In genomic region chr11:65852066-65852465, GRCm38 (mm10) we compare ENCODE assay signal across 8 mouse cellular contexts. TPM values are rescaled to one million over a fixed set of nuclear protein-coding genes. Genes with fewer than 3 reads are reported as not detected.
DNase-seq lines count a peak whose midpoint lies in the region; ATAC-seq and TF ChIP-seq lines count a peak whose summit lies in the region.

No protein-coding gene starts in this region.

- no peaks in the 10 kb centered on the region for H3K36me3 ChIP-seq in kidney, adult 2 months (ENCODE audit: control insufficient read depth, insufficient read depth, low read length)
- no peaks in the 10 kb centered on the region for H3K36me3 ChIP-seq in kidney, embryonic 15.5 days
- H3K36me3 ChIP-seq in heart, embryonic 11.5 days (ENCODE audit: control insufficient read depth, insufficient read depth, low read length): no peaks in the 10 kb centered on the region
- H3K36me3 ChIP-seq in heart, embryonic 12.5 days: no peaks in the 10 kb centered on the region

- WGBS in kidney, adult 2 months: 16% methylated on average over 1 of the region's 1 CpGs
- WGBS in kidney, embryonic 15.5 days: 12% methylated on average over 1 of the region's 1 CpGs
- 11% methylated on average over 1 of the region's 1 CpGs for WGBS in heart, embryonic 11.5 days (ENCODE audit: insufficient replicate concordance)
- 18% methylated on average over 1 of the region's 1 CpGs for WGBS in heart, embryonic 12.5 days

- no peak for DNase-seq in kidney, adult 2 months
- DNase-seq in right cerebral cortex, postnatal 14 days: peak; percentile 17
- no peak for DNase-seq in right cerebral cortex, adult 2 months (ENCODE audit: low spot score in 2 of 2)
- DNase-seq in embryo, embryonic 9.5 days (ENCODE audit: extremely low spot score): peak; percentile 33
- DNase-seq in thymus, postnatal 14 days: peak; percentile 13

- H3K27ac ChIP-seq in kidney, adult 2 months (ENCODE audit: insufficient read depth, low read depth, low read length): no peak overlapping the region
- no peak overlapping the region for H3K27ac ChIP-seq in kidney, embryonic 15.5 days
- no peak overlapping the region for H3K27ac ChIP-seq in heart, embryonic 11.5 days (ENCODE audit: low read depth, low read length)
- H3K27ac ChIP-seq in heart, embryonic 12.5 days (ENCODE audit: poor library complexity, severe bottlenecking): no peak overlapping the region

- no peaks in the 10 kb centered on the region for H3K4me1 ChIP-seq in kidney, adult 2 months (ENCODE audit: control insufficient read depth, insufficient read depth, low read length)
- H3K4me1 ChIP-seq in kidney, embryonic 15.5 days: 0 out of 2 replicates have a peak, but pooled peaks cover 6% of the 10 kb centered on the region
- H3K4me1 ChIP-seq in heart, embryonic 11.5 days (ENCODE audit: control insufficient read depth, insufficient read depth, low read length): no peaks in the 10 kb centered on the region
- H3K4me1 ChIP-seq in heart, embryonic 12.5 days (replicated peaks): no peaks in the 10 kb centered on the region

- no peak for TF ChIP-seq POLR2A in kidney, adult 2 months (IDR thresholded peaks at IDR 0.05; ENCODE audit: low read depth, low read length)

- H3K9ac ChIP-seq in kidney, embryonic 15.5 days: no peak overlapping the region
- H3K9ac ChIP-seq in heart, embryonic 11.5 days (ENCODE audit: low read depth, low read length): no peak overlapping the region
- no peak overlapping the region for H3K9ac ChIP-seq in heart, embryonic 12.5 days

- no peaks in the 10 kb centered on the region for H3K27me3 ChIP-seq in kidney, adult 2 months (replicated peaks; ENCODE audit: control insufficient read depth, insufficient read depth, low read length)
- no peaks in the 10 kb centered on the region for H3K27me3 ChIP-seq in kidney, embryonic 15.5 days
- H3K27me3 ChIP-seq in heart, embryonic 11.5 days (ENCODE audit: control insufficient read depth, insufficient read depth, low read length): no peaks in the 10 kb centered on the region
- H3K27me3 ChIP-seq in heart, embryonic 12.5 days (replicated peaks): no peaks in the 10 kb centered on the region

- no peaks in the 10 kb centered on the region for H3K9me3 ChIP-seq in kidney, embryonic 15.5 days (replicated peaks)
- H3K9me3 ChIP-seq in heart, embryonic 11.5 days (replicated peaks; ENCODE audit: control insufficient read depth, low read length): no peaks in the 10 kb centered on the region
- H3K9me3 ChIP-seq in heart, embryonic 12.5 days (replicated peaks): no peaks in the 10 kb centered on the region

- no peak for ATAC-seq in kidney, embryonic 15.5 days (replicated peaks; ENCODE audit: low FRiP score)
- ATAC-seq in heart, embryonic 11.5 days (replicated peaks; ENCODE audit: insufficient number of reproducible peaks, low FRiP score, low TSS enrichment): no peak
- ATAC-seq in heart, embryonic 12.5 days (ENCODE audit: insufficient number of reproducible peaks, low FRiP score): no peak

- no peak overlapping the region for H3K4me2 ChIP-seq in kidney, embryonic 15.5 days
- no peak overlapping the region for H3K4me2 ChIP-seq in heart, embryonic 11.5 days
- H3K4me2 ChIP-seq in heart, embryonic 12.5 days: no peak overlapping the region

- H3K4me3 ChIP-seq in kidney, adult 2 months (ENCODE audit: insufficient read depth, low read depth, low read length): no peak overlapping the region
- no peak overlapping the region for H3K4me3 ChIP-seq in kidney, embryonic 15.5 days (replicated peaks)
- H3K4me3 ChIP-seq in heart, embryonic 11.5 days (ENCODE audit: low read depth, low read length): no peak overlapping the region
- H3K4me3 ChIP-seq in heart, embryonic 12.5 days: no peak overlapping the region

- TF ChIP-seq CTCF in kidney, adult 2 months (conservative IDR thresholded peaks at IDR 0.05; ENCODE audit: insufficient read depth, insufficient read length, low read depth, low read length): 0 out of 2 replicates have a peak, but pooled peaks have one; percentile 18

RNA-seq across cellular contexts. Expression of gene Zkscan6, which starts 45.1 kb away (rescaled TPM):
- polyA plus RNA-seq in kidney, adult 2 months (2012; rRNA removed): 3.1 TPM in 2 replicates
- polyA plus RNA-seq in kidney, embryonic 15.5 days (2015; fragmentation: Nextera tagmentation; extraction: Ambion mirVana): 14.7 and 16.0 TPM in 2 replicates
- 9.0 and 10.1 TPM in 2 replicates for polyA plus RNA-seq in heart, embryonic 11.5 days (2014; fragmentation: Nextera tagmentation; extraction: Ambion mirVana)
- polyA plus RNA-seq in heart, embryonic 12.5 days (2016; fragmentation: Nextera tagmentation; extraction: Ambion mirVana): 10.6 and 12.3 TPM in 2 replicates

Comparison
In these comparisons a context has a peak if more than half of its experiments do, and no peak if none do; other contexts are left out.
1. DNase-seq: peak in right cerebral cortex, postnatal 14 days (single experiment), embryo, embryonic 9.5 days (single experiment) and thymus, postnatal 14 days (single experiment); none in kidney, adult 2 months (single experiment) and right cerebral cortex, adult 2 months (0 of 2).